Mouse (Mus musculus): ENCODE data around the gene Vti1a. TPM values are rescaled to one million over a fixed set of nuclear protein-coding genes. Genes with fewer than 3 reads are reported as not detected.

Gene Vti1a
- polyA plus RNA-seq, 1 experiment from 2014 or later, result 15.4 TPM

DNA sequence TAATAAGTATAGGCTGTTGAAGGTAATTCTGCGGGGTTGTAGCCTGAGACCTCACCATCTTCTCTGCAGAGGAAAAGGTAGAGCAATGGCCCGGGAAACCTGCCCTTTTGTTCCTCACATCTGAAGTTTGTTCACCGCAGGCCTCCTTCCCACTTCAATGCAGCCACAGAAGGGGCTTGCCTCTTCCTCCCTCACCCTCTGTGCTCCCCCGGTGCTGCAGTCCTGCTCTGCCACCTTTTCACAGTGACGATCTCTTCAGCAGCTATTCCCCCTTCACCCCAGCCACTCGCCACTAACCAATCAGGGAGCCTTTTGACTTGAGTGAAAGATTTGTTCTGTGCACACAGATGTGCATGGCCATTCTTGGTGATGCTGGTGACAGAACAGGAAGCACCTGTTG is 92.4 kb downstream of the Vti1a start:
- Histone ChIP-seq H3K27me3 (ENCODE audit: control insufficient read depth, insufficient read depth, low read length) (no peaks in the 10 kb centered on the region), H3K4me1 (ENCODE audit: control insufficient read depth in 2 of 2, insufficient read depth in 2 of 2, low read length in 2 of 2) (no peaks in the 10 kb centered on the region), H3K27ac (replicated peaks in 1 of 2; ENCODE audit: control insufficient read depth in 1 of 2, insufficient read depth in 1 of 2, low read depth in 2 of 2, low read length in 2 of 2) (no peak overlapping the region), H3K9me3 (ENCODE audit: control insufficient read depth, low read length) (no peaks in the 10 kb centered on the region), H3K4me3 (ENCODE audit: control insufficient read depth in 1 of 2, insufficient read depth in 1 of 2, low read depth in 1 of 2, low read length in 2 of 2) (no peak overlapping the region), H3K9ac (ENCODE audit: low read length) (no peak overlapping the region), H3K36me3 (ENCODE audit: control insufficient read depth, insufficient read depth, low read length) (no peaks in the 10 kb centered on the region), H3K4me2 (ENCODE audit: low read length) (no peak overlapping the region)
- no peak for ATAC-seq (ENCODE audit: insufficient number of reproducible peaks, insufficient read depth, low FRiP score, low read depth)
- WGBS, result 56% methylated on average over 6 of the region's 6 CpGs

- ATAC-seq (ENCODE audit: insufficient number of reproducible peaks, insufficient read depth, low FRiP score, low read depth), result no peak
- WGBS, result 94% methylated on average over 11 of the region's 11 CpGs
- no peaks in the 10 kb centered on the region for H3K36me3 ChIP-seq (ENCODE audit: control insufficient read depth, insufficient read depth, low read length)
These were observed 95.3 kb downstream of the Vti1a start for GRCm38 (mm10) chr19:55411415-55411814.

DNA sequence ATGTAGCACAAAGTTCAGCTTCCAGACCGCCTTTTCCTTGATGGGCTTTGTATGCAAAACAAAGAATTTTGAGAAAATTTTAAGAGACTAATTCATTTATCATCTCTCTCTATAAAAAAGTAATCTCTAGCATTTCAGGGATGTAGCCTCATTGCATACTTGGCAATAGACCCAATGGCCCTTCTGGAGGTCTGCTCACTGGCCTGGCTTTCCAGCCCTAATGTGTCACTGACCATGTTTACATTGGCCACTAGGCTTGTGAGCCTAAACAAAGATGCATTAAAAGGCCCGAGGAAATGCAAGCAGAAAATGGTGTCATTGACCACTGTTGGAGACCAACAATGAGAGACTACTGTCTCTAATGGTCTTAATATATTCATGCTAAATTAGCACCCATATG is 95.8 kb downstream of the Vti1a start:
- Histone ChIP-seq H3K27ac (replicated peaks in 1 of 2; ENCODE audit: control insufficient read depth in 1 of 2, insufficient read depth in 1 of 2, low read depth in 2 of 2, low read length in 2 of 2) (no peak overlapping the region), H3K27me3 (ENCODE audit: control insufficient read depth, insufficient read depth, low read length) (no peaks in the 10 kb centered on the region), H3K4me2 (ENCODE audit: low read length) (no peak overlapping the region), H3K36me3 (ENCODE audit: control insufficient read depth, insufficient read depth, low read length) (no peaks in the 10 kb centered on the region), H3K9ac (ENCODE audit: low read length) (no peak overlapping the region), H3K9me3 (ENCODE audit: control insufficient read depth, low read length) (no peaks in the 10 kb centered on the region), H3K4me3 (ENCODE audit: control insufficient read depth in 1 of 2, insufficient read depth in 1 of 2, low read depth in 1 of 2, low read length in 2 of 2) (no peak overlapping the region), H3K4me1 (ENCODE audit: control insufficient read depth in 2 of 2, insufficient read depth in 2 of 2, low read length in 2 of 2) (no peaks in the 10 kb centered on the region)
- 66% methylated on average over 2 of the region's 2 CpGs for WGBS
- ATAC-seq (ENCODE audit: insufficient number of reproducible peaks, insufficient read depth, low FRiP score, low read depth), result no peak

More at GRCm38 (mm10) chr19:55411415-55411814, 95.3 kb downstream of the Vti1a start:
- Histone ChIP-seq H3K27ac (replicated peaks in 1 of 2; ENCODE audit: control insufficient read depth in 1 of 2, insufficient read depth in 1 of 2, low read depth in 2 of 2, low read length in 2 of 2) (no peak overlapping the region), H3K9me3 (ENCODE audit: control insufficient read depth, low read length) (no peaks in the 10 kb centered on the region), H3K4me1 (ENCODE audit: control insufficient read depth in 2 of 2, insufficient read depth in 2 of 2, low read length in 2 of 2) (no peaks in the 10 kb centered on the region), H3K9ac (ENCODE audit: low read length) (no peak overlapping the region), H3K27me3 (ENCODE audit: control insufficient read depth, insufficient read depth, low read length) (no peaks in the 10 kb centered on the region), H3K4me2 (ENCODE audit: low read length) (no peak overlapping the region), H3K4me3 (ENCODE audit: control insufficient read depth in 1 of 2, insufficient read depth in 1 of 2, low read depth in 1 of 2, low read length in 2 of 2) (no peak overlapping the region)

GRCm38 (mm10) chr19:55414050-55414449 is 98.0 kb downstream of the Vti1a start:
- no peak overlapping the region for H3K4me3 ChIP-seq (ENCODE audit: control insufficient read depth in 1 of 2, insufficient read depth in 1 of 2, low read depth in 1 of 2, low read length in 2 of 2)
- H3K27me3 ChIP-seq (ENCODE audit: control insufficient read depth, insufficient read depth, low read length), result no peaks in the 10 kb centered on the region
- H3K9ac ChIP-seq (ENCODE audit: low read length), result no peak overlapping the region
- no peaks in the 10 kb centered on the region for H3K9me3 ChIP-seq (ENCODE audit: control insufficient read depth, low read length)
- no peaks in the 10 kb centered on the region for H3K4me1 ChIP-seq (ENCODE audit: control insufficient read depth in 2 of 2, insufficient read depth in 2 of 2, low read length in 2 of 2)
- H3K36me3 ChIP-seq (ENCODE audit: control insufficient read depth, insufficient read depth, low read length), result no peaks in the 10 kb centered on the region
- ATAC-seq (ENCODE audit: insufficient number of reproducible peaks, insufficient read depth, low FRiP score, low read depth), result no peak
- no peak overlapping the region for H3K27ac ChIP-seq (replicated peaks in 1 of 2; ENCODE audit: control insufficient read depth in 1 of 2, insufficient read depth in 1 of 2, low read depth in 2 of 2, low read length in 2 of 2)
- 41% methylated on average over 8 of the region's 8 CpGs for WGBS
- no peak overlapping the region for H3K4me2 ChIP-seq (ENCODE audit: low read length)

DNA sequence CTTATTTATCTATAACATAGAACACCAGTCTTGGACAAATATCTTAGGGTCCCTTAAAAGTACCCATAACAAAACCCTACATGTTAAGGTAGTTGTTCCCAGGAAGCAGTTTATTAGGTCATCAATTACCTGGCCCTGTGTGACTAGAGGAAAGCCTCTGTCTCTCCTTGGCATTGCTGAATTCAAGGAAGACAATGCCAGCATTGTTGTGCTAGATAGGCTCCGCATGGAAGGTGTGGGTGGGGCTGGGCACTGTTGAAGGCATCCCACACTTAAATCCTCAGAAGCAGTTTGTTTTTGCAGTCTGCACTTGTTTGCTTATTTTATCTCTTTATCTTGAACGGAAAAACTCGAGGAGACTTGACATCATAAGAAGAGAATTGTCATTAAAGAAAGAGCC is 102.7 kb downstream of the Vti1a start:
- no peak for ATAC-seq (ENCODE audit: insufficient number of reproducible peaks, insufficient read depth, low FRiP score, low read depth)
- no peaks in the 10 kb centered on the region for H3K27me3 ChIP-seq (ENCODE audit: control insufficient read depth, insufficient read depth, low read length)
- H3K27ac ChIP-seq (replicated peaks in 1 of 2; ENCODE audit: control insufficient read depth in 1 of 2, insufficient read depth in 1 of 2, low read depth in 2 of 2, low read length in 2 of 2), result no peak overlapping the region
- 53% methylated on average over 3 of the region's 3 CpGs for WGBS
- no peaks in the 10 kb centered on the region for H3K36me3 ChIP-seq (ENCODE audit: control insufficient read depth, insufficient read depth, low read length)
- no peak overlapping the region for H3K4me3 ChIP-seq (ENCODE audit: control insufficient read depth in 1 of 2, insufficient read depth in 1 of 2, low read depth in 1 of 2, low read length in 2 of 2)
- H3K9ac ChIP-seq (ENCODE audit: low read length), result no peak overlapping the region
- H3K4me2 ChIP-seq (ENCODE audit: low read length), result no peak overlapping the region
- H3K4me1 ChIP-seq (ENCODE audit: control insufficient read depth in 2 of 2, insufficient read depth in 2 of 2, low read length in 2 of 2), result peaks cover 0 to 1% of the 10 kb centered on the region in 2 experiments; a peak in 1 of 4 replicates
- H3K9me3 ChIP-seq (ENCODE audit: control insufficient read depth, low read length), result no peaks in the 10 kb centered on the region

DNA sequence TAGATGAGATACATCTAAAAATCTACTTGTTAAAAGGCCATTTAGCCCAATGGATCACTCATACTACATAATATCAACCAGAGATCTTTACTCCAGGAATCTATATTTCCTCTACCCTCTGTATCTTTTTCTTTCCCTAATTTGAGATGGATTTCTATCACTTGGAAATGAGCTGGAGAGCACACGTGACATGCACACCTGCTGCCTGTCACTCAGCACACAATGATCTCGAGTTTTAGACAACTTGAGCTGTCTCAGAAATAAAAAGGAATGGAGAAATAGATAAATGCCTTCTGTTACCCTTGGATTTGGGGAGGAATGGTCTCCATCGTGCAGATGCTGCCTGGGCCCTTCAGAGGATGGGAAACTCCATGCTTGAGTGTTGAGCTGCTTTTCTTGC is 103.9 kb downstream of the Vti1a start:
- Histone ChIP-seq H3K4me3 (ENCODE audit: control insufficient read depth in 1 of 2, insufficient read depth in 1 of 2, low read depth in 1 of 2, low read length in 2 of 2) (no peak overlapping the region), H3K4me2 (ENCODE audit: low read length) (no peak overlapping the region), H3K9me3 (ENCODE audit: control insufficient read depth, low read length) (no peaks in the 10 kb centered on the region), H3K9ac (ENCODE audit: low read length) (no peak overlapping the region), H3K4me1 (ENCODE audit: control insufficient read depth in 2 of 2, insufficient read depth in 2 of 2, low read length in 2 of 2) (peaks cover 0 to 9% of the 10 kb centered on the region in 2 experiments; a peak in 1 of 4 replicates), H3K27ac (replicated peaks in 1 of 2; ENCODE audit: control insufficient read depth in 1 of 2, insufficient read depth in 1 of 2, low read depth in 2 of 2, low read length in 2 of 2) (no peak overlapping the region), H3K36me3 (ENCODE audit: control insufficient read depth, insufficient read depth, low read length) (no peaks in the 10 kb centered on the region), H3K27me3 (ENCODE audit: control insufficient read depth, insufficient read depth, low read length) (no peaks in the 10 kb centered on the region)
- ATAC-seq (ENCODE audit: insufficient number of reproducible peaks, insufficient read depth, low FRiP score, low read depth), result no peak
- WGBS, result 73% methylated on average over 3 of the region's 3 CpGs

GRCm38 (mm10) chr19:55421816-55422215 is 105.7 kb downstream of the Vti1a start:
- Histone ChIP-seq H3K4me1 (ENCODE audit: control insufficient read depth in 2 of 2, insufficient read depth in 2 of 2, low read length in 2 of 2) (peaks cover 0 to 9% of the 10 kb centered on the region in 2 experiments; a peak in 1 of 4 replicates), H3K36me3 (ENCODE audit: control insufficient read depth, insufficient read depth, low read length) (no peaks in the 10 kb centered on the region), H3K4me2 (ENCODE audit: low read length) (no peak overlapping the region), H3K9ac (ENCODE audit: low read length) (no peak overlapping the region), H3K27me3 (ENCODE audit: control insufficient read depth, insufficient read depth, low read length) (no peaks in the 10 kb centered on the region), H3K4me3 (ENCODE audit: control insufficient read depth in 1 of 2, insufficient read depth in 1 of 2, low read depth in 1 of 2, low read length in 2 of 2) (no peak overlapping the region), H3K9me3 (ENCODE audit: control insufficient read depth, low read length) (no peaks in the 10 kb centered on the region), H3K27ac (replicated peaks in 1 of 2; ENCODE audit: control insufficient read depth in 1 of 2, insufficient read depth in 1 of 2, low read depth in 2 of 2, low read length in 2 of 2) (no peak overlapping the region)
- ATAC-seq (ENCODE audit: insufficient number of reproducible peaks, insufficient read depth, low FRiP score, low read depth), result no peak
- WGBS, result 77% methylated on average over 5 of the region's 5 CpGs

GRCm38 (mm10) chr19:55422311-55423064 is 106.4 kb downstream of the Vti1a start:
- WGBS, result 87% methylated on average over 18 of the region's 18 CpGs
- Histone ChIP-seq H3K9ac (ENCODE audit: low read length) (no peak overlapping the region), H3K9me3 (ENCODE audit: control insufficient read depth, low read length) (no peaks in the 10 kb centered on the region), H3K4me2 (ENCODE audit: low read length) (no peak overlapping the region), H3K4me1 (ENCODE audit: control insufficient read depth in 2 of 2, insufficient read depth in 2 of 2, low read length in 2 of 2) (peaks cover 0 to 9% of the 10 kb centered on the region in 2 experiments; a peak in 1 of 4 replicates), H3K27me3 (ENCODE audit: control insufficient read depth, insufficient read depth, low read length) (no peaks in the 10 kb centered on the region), H3K36me3 (ENCODE audit: control insufficient read depth, insufficient read depth, low read length) (no peaks in the 10 kb centered on the region), H3K27ac (replicated peaks in 1 of 2; ENCODE audit: control insufficient read depth in 1 of 2, insufficient read depth in 1 of 2, low read depth in 2 of 2, low read length in 2 of 2) (no peak overlapping the region), H3K4me3 (ENCODE audit: control insufficient read depth in 1 of 2, insufficient read depth in 1 of 2, low read depth in 1 of 2, low read length in 2 of 2) (no peak overlapping the region)
- ATAC-seq (ENCODE audit: insufficient number of reproducible peaks, insufficient read depth, low FRiP score, low read depth), result no peak
